Mouse (Mus musculus): ENCODE measurements at regions not wholly inside any gene's neighbourhood (a gene's known extent, or its start where the extent isn't known, plus 50 kb on each side); places are given as distances from the start of the nearest gene placed in this dataset.

- DNase-seq (ENCODE audit: low spot score): no peak
Observed at GRCm38 (mm10) chr6:51283916-51284706, 148.4 kb upstream of the Nfe2l3 start.

GRCm38 (mm10) chr6:51284881-51285280, 147.6 kb upstream of the Nfe2l3 start:
- DNase-seq (ENCODE audit: low spot score): no peak

GRCm38 (mm10) chr6:51286836-51287235, 145.6 kb upstream of the Nfe2l3 start:
- DNase-seq (ENCODE audit: low spot score): no peak

- DNase-seq (ENCODE audit: low spot score): no peak
Observed at GRCm38 (mm10) chr6:51287383-51287782, 145.1 kb upstream of the Nfe2l3 start.

GRCm38 (mm10) chr6:51287807-51288206, 144.7 kb upstream of the Nfe2l3 start:
- no peak for DNase-seq (ENCODE audit: low spot score)

- DNase-seq (ENCODE audit: low spot score): no peak
Observed at GRCm38 (mm10) chr6:51288306-51289066, 144.0 kb upstream of the Nfe2l3 start.

GRCm38 (mm10) chr6:51289067-51289725, 143.3 kb upstream of the Nfe2l3 start:
- DNase-seq (ENCODE audit: low spot score): no peak

- no peak for DNase-seq (ENCODE audit: low spot score)
Observed at GRCm38 (mm10) chr6:51300694-51301417, 131.6 kb upstream of the Nfe2l3 start.

GRCm38 (mm10) chr6:51301831-51302230, 130.6 kb upstream of the Nfe2l3 start:
- no peak for DNase-seq (ENCODE audit: low spot score)

GRCm38 (mm10) chr6:51302240-51302639, 130.2 kb upstream of the Nfe2l3 start:
- no peak for DNase-seq (ENCODE audit: low spot score)

- no peak for DNase-seq (ENCODE audit: low spot score)
Observed at GRCm38 (mm10) chr6:51318341-51318740, 114.1 kb upstream of the Nfe2l3 start.

GRCm38 (mm10) chr6:51320019-51320418, 112.5 kb upstream of the Nfe2l3 start:
- DNase-seq (ENCODE audit: low spot score): no peak

GRCm38 (mm10) chr6:51320676-51321419, 111.6 kb upstream of the Nfe2l3 start:
- DNase-seq (ENCODE audit: low spot score): no peak

GRCm38 (mm10) chr6:51326103-51326829, 106.2 kb upstream of the Nfe2l3 start:
- DNase-seq (ENCODE audit: low spot score): no peak

GRCm38 (mm10) chr6:51329070-51329995, 103.1 kb upstream of the Nfe2l3 start:
- no peak for DNase-seq (ENCODE audit: low spot score)

- no peak for DNase-seq (ENCODE audit: low spot score)
Observed at GRCm38 (mm10) chr6:51330069-51330706, 102.3 kb upstream of the Nfe2l3 start.

- DNase-seq (ENCODE audit: low spot score): no peak
Observed at GRCm38 (mm10) chr6:51332841-51333240, 99.6 kb upstream of the Nfe2l3 start.

- no peak for DNase-seq (ENCODE audit: low spot score)
Observed at GRCm38 (mm10) chr6:51333722-51334360, 98.6 kb upstream of the Nfe2l3 start.

- DNase-seq (ENCODE audit: low spot score): no peak
Observed at GRCm38 (mm10) chr6:51335314-51335713, 97.2 kb upstream of the Nfe2l3 start.
